Mouse (Mus musculus) layer of hippocampus, adult 11-12 months (tissue): ENCODE data around the gene Prkar1a.
A peak's percentile ranks its signal among the peaks of the same experiment; 100 is the strongest.

Source experiments
- DNase-seq: peaks from one replicate; pipeline ENCODE4 v3.0.0; 2022; ENCODE audit warnings: low spot score

Prkar1a gene

DNA sequence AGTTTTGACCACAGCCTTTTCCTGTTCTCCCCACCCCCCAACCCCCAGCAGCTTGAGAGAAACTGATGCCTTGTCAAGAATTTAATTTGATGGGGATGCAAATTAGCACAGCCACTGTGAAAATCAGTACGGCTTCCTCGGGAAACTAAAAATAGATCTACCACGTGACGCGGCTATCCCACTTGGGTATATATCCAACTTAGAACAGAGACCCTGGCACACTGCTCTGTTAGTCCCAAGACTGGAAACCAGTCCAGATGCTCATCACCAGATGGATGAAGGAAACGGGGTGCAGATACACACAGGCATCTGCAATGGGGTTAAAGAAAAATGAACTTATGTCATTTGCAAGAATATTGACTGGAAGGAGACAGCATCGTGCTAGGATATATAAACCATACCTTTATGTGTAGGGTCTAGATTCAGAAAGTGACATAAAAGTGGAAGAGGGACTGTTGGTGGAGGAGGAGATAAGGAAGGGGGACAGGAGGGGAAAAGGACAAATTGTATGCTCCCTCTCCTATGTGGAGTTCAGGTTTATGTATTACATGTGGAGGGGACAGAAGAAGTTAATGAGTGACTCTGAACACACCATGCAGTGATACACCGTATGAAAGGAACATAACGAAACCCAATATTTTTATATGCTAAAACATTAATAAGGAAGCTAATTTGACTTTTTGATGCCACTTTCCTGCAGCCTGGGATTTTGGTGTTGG lies 56.3 kb downstream of the Prkar1a start:
- DNase-seq: no peak

- DNase-seq: no peak
Observed at GRCm38 (mm10) chr11:109706055-109706412, 56.8 kb downstream of the Prkar1a start.

DNA sequence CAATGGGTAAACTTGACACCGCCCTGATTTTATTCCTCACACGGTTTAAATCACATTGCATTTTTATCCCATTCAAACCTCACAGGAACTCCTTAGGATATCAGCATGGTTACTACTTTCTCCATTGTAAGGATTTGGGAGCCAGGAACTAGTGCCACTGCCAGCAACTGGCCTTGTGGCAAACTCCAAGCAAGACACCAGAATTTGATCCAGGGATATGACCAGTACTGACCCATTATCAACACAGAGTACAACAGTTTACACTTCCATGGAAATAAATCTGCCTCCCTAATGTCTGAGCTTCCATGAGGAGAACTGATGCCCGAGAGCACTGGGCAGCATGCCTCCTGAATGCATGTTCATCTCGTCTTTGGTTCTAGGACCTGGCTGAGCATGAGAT lies 57.4 kb downstream of the Prkar1a start:
- DNase-seq: no peak

- no peak for DNase-seq
Observed at GRCm38 (mm10) chr11:109707442-109707841, 58.2 kb downstream of the Prkar1a start.

DNA sequence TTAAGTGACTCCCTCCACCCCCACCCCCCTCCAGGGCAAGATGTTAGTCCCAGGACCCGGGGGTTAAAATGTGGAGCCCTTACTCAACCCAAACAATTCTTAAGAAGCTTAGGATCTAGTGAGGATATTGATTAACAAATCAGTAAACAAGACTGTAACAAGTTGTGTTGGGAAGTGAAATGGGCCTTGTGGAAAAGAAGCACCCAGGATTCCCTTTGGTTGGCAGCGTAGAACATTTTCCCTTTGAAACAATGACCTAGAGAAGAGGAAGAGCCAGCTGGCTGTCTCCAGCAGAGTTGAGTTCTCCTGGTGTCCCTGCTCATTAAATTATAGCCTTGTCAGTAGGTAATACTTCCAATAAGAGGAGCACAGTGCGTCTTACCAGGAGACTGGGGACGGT lies 59.6 kb downstream of the Prkar1a start:
- DNase-seq: no peak

DNA sequence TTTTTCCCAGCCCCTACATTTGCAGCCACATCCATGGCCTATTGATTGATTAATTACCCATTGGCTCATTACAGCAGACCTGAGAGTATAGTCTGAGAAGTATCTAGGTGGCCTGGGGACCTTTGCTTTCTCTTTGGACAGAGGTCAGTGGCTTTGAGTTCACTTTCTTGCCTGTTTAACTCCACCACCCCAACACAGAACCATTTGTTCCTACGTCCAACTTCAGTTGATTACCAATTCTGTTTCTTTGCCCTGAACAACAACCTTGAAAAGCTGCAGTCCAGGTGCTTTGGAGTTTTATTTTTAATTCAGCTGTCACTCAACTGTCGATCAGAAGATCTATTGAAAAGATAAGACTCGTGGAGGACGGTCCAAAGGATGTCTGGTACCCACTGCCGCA lies 60.3 kb downstream of the Prkar1a start:
- no peak for DNase-seq

DNA sequence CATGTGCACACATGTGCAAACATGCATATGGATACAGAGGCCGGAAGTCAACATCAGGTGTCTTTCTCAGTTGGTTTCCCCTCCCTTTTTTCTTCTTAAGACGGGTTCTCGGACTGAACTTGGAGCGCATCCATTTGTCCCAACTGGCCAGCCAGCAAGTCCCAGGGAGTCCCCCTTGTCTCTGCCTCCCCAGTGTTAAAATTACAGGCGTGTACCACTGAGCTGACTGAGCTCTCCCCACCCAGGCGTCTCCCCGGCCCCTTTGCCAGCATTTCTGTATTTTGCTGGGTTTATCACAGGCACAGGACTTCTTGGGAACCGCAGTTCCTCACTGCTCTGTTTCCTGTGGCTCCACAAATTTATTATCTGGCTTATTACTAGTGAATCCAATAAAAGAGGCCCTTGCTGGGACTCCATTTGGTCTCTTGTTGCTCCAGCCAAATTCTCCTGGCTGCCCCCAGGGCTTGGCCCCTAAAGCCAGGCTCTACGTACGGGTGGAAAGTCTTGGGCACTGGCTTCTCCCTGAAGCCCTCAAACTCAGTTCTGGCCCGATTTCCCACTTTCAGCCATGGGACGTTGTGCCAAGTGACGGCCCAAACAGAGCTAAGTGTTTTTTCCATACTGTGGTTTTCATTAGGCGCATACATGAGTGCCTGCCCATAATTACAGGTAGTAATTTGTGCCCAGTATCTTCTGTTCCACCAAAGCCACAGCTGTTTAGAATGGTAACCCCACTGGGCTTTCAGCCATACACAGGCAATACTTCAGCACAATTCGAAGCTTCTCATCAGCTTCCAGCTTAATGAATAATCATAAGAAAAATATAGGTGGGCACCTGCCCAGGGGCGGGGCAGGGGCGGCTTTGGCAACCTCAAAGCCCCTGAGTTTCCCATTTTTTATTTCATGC lies 65.4 kb downstream of the Prkar1a start:
- DNase-seq: no peak

GRCm38 (mm10) chr11:109715311-109715781 lies 66.1 kb downstream of the Prkar1a start:
- no peak for DNase-seq

DNA sequence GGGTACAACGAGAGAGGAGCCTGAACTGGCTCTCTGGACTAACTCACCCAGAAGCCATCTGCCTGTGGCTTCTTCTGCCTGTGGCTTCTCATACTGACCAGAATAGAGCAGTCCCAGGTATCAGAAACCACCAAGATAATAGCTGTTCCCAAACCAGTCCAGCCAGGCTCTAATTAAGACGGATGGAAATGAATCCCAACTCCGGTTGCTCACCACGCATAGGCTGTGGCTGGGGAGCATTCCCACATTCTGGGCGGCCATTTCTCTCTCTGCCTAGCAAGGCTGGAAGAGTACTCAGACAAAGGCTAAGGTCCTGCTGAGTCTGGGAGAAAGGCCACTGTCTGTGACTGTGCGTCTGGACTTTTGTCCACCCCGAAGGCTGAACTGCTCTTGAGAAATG lies 67.8 kb downstream of the Prkar1a start:
- no peak for DNase-seq

GRCm38 (mm10) chr11:109717448-109717847 lies 68.2 kb downstream of the Prkar1a start:
- peak; percentile 18 for DNase-seq

DNA sequence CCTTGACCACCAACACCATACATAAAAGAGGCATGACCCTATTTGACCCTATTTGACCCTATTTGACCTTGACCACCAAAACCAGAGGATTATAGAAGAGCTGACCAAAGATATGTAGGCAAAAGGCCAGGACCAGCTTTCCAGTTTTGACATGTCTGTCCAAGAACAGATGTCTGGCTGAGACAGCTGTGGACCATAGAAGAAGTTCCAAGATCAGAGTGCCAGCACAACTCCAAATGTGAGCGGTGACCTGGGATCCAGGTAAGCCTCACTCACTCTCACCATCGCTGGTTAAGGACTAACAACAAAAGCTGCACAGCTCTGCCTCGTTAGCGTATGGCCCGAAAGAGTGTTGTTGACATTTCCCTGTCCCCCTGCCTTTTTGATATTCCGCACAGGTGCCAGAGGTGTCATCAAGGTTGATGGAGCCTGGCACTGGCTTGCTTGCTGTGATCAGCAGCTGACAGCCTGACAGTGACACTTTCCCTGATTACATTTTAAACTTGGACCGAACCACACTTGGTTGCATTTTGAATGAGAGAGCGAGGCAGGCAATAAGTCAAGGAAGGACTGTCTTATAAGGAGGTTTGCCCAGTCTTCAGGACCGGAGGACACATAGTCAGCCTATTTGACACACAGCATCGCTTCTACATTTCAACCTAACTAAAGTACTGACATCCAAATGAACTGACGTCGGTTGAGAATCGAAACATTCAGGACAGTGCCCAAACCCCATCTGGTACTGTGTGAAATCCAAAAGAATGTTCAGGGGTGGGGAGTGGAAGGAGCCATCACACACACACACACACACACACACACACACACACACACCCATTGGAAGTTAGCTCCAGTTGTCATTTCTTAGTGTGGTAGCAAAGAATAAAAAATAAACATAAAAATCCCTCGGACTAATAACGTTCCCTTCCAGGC lies 69.0 kb downstream of the Prkar1a start:
- DNase-seq: no peak
